Mouse (Mus musculus) urinary bladder, postnatal 14 days (tissue): ENCODE measurements at regions not wholly inside any gene's neighbourhood (a gene's known extent, or its start where the extent isn't known, plus 50 kb on each side); places are given as distances from the start of the nearest gene placed in this dataset.

ENCODE experiments used
- DNase-seq: peaks from one replicate; pipeline ENCODE4 v3.0.0; 2021; ENCODE audit warnings: low spot score

- DNase-seq = no peak
Measured at GRCm38 (mm10) chr8:6813816-6814215, 1708.7 kb upstream of the Slc10a2 start.

GRCm38 (mm10) chr8:6807116-6807515 is 1702.0 kb upstream of the Slc10a2 start:
- DNase-seq = no peak

- no peak for DNase-seq
Measured at GRCm38 (mm10) chr8:6803199-6803598, 1698.0 kb upstream of the Slc10a2 start.

DNA sequence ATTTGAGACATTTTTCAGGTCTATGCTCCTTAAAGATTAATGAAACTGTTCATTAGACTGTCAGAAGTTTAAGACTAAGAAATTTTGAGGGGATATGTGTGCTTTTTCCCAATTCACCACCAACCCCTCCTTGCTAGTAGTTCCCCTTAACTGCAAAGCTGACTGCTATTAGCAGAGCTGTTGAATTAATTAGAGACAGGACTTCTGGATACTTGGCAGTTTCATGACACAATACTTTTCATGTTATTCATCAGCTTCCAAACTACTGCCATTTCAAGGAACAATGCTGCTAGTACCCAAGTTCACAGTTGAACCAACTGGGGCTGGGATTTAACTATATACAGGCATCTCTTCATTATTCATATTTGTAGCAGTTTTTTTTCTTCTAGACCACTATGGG is 1695.9 kb upstream of the Slc10a2 start:
- no peak for DNase-seq

DNA sequence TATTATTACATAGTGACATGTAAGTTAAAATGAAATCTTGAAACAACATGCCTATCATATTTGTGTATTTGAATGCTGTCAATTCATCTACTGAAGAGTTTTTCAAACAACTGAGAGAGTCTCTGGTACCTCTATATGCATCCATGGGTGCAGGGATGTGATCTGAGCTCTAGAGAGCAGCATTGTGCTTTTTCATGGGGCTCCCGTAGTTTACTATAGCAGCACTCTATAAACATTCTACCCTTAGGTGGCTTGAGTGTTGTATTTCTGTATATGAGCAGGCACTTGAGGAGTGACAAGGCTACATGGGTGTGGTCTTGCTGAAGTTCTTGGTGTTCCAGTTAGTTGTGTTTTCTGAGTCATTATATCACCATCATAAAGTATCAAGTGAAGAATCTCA is 1683.9 kb upstream of the Slc10a2 start:
- no peak for DNase-seq

DNA sequence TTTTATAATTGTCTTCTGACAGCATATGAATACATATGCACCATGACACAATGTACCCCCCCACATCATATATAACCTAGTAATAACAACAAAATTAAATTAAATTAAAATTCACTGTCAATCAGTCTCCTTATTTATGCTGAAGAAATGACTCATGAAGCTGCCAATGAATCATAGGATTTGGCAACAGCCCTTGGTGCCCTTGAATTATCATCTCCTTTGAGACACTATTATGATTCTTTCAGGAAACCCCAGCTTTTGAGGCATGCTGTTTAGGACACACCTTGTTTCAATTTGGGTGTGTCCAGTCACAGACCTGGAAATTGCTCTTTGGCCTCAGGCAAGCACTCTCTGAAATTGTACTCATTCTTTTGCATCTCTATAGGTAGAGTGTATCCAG is 1675.8 kb upstream of the Slc10a2 start:
- no peak for DNase-seq

- no peak for DNase-seq
Measured at GRCm38 (mm10) chr8:6775103-6775502, 1670.0 kb upstream of the Slc10a2 start.

GRCm38 (mm10) chr8:6729571-6729970 is 1624.4 kb upstream of the Slc10a2 start:
- no peak for DNase-seq

- no peak for DNase-seq
Measured at GRCm38 (mm10) chr8:6708886-6709449, 1603.8 kb upstream of the Slc10a2 start.

DNA sequence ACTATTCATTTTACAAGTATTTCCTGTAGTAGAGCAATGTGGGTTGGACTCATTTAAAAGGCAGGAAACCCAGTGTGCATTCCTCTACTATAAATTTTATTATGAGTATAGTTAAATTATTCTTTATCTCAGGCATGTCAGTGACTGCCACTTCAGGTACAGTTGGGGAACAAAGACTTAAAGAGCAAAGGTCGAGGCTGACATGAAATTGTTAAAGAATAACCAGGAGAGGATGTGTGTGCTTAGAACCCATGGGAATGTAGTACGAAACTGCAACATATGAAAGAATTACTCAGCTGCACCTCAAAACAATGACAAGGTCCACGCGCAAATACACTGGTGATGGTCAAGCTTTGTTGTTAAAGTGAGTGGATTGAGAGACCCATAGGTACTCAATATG is 1583.4 kb upstream of the Slc10a2 start:
- no peak for DNase-seq

DNA sequence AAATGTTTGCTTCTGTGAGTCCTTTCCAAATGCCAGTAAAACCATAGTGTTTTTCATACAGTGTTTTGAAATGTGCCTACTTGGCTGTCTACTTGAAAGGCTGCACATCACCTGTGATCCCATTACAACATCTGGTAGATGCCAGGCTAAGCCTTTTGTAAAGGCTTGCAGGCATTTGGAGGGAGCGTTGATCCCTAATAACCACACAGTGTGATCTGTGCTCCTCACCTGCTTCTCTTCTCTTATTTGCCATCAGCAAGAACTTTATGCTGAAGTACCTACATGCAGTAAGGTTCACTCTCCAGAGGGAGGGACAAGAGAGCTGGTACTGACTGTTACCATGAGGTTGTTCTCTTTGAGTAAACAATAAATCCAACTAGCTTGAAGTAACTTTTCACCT is 1553.7 kb upstream of the Slc10a2 start:
- no peak for DNase-seq

GRCm38 (mm10) chr8:6657451-6657990 is 1552.4 kb upstream of the Slc10a2 start:
- DNase-seq = no peak

- no peak for DNase-seq
Measured at GRCm38 (mm10) chr8:6652180-6652579, 1547.0 kb upstream of the Slc10a2 start.

- DNase-seq = no peak
Measured at GRCm38 (mm10) chr8:6648083-6648482, 1542.9 kb upstream of the Slc10a2 start.

DNA sequence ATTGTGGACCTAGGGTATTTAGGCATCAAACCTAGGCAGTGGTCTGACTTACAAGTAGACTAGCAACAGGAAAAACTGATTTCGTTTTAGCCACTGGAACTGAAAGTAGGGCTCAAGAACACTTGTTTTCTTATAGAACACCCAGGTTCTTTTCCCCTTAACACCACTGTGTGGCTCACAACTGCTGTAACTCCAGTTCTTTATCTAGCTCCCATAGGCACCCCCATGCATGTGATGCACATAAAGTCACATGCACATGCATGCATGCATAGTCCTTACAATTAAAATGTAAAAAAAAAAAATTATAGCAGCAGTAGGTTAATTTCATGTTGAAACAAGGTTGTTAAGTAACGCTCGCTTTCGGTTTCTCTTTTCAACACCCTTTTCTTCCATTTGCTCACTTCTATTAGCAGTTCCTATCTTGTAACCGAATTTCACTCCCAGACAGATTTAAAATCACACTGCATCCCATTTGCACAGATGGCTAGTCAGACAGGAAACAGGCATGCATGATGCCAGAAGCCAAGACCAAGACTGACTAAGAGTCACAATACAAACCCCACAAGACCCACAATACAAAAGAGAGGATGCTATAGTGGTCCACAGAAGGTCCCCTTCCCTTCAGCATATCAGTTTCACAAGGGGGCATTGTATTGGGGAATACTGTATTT is 1540.3 kb upstream of the Slc10a2 start:
- no peak for DNase-seq

DNA sequence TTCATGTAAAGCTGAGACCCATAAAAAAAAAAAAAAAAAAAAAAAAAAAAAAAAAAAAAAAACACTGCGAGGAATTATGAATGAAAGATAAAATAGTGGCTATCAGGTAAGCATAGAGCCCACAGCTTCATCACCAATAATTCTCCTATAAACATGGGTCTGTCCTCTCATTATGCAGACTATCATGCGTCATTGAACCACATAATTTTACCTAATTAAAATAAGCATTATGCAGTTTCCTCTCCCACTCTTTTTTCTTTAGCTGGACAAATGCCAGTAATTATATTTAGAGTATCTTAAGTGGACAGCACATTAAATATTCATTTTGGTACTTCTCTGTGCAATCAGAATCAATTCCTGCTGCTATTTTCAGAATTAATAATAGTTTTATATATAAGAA is 1539.2 kb upstream of the Slc10a2 start:
- DNase-seq = no peak

DNA sequence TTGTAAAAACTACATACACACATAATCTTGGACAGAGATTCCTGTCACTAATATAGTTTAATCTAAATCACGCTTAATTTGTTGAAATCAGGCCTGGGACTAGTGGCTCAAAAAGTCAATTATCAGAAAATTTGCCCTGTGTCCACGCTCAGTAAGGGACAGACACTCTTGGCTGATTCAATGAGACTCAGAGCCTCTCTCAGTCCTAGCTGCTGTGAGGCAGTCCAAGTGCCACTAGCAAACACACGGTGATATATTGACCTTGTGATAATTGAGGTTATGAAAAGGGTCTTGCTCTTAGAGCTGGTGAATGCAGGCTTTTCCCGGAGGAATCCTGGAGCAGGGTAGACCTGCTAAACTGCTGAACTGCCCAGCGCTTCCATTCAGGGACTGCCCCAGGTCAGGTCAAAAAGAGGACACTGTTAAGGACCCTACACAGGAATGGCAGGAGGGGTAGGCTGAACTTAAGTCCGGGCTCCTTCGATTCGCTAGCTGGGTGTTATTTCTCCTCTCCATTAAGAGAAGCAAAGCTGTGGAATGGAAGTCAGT is 1521.9 kb upstream of the Slc10a2 start:
- DNase-seq = no peak

DNA sequence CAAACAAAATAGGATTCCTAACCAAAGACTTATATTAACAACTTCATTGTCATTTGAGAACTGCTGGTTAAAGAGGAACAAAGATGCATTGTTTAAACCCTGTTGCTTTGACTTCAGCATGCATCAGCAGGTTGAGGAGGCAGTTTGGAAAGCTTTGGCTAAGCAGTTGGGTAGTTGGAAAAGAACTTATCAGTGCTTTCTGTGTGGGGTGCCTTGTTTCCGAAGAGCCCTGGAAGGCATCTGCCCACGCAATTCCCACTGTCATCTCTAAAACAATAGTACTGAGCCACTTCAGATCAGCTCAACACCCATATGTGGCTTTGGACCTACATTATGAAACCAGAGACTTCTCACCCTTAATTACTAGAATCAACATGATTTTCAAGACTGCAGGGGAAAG is 1503.7 kb upstream of the Slc10a2 start:
- no peak for DNase-seq

- DNase-seq = no peak
Measured at GRCm38 (mm10) chr8:6606854-6607535, 1501.8 kb upstream of the Slc10a2 start.

- no peak for DNase-seq
Measured at GRCm38 (mm10) chr8:6604232-6604804, 1499.2 kb upstream of the Slc10a2 start.

GRCm38 (mm10) chr8:6590146-6590545 is 1485.0 kb upstream of the Slc10a2 start:
- DNase-seq = no peak

- no peak for DNase-seq
Measured at GRCm38 (mm10) chr8:6583337-6584096, 1478.4 kb upstream of the Slc10a2 start.
